Mouse (Mus musculus): Measurements from ENCODE around the gene Acsf3.

DNA sequence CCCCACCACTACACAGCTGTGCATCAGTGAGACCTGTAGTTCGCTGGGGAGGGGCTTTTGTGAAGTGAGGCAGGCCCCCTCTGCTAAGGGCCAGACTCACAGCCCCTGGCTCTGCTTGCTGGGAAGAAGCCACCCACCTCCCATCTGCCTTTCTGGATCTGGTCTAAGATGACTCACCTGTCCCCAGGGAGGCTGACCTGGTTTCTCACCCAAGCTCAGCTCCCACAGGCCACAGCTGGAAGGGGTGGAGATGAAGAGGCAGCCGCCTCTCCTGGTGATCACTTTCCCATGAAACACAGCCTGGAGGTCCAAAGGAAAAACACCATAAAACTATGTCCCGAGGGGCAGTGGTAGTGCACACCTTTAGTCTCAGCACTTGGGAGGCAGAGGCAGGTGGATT is 54.1 kb downstream of the Acsf3 start:
- no peak for TF ChIP-seq GATA1 (IDR thresholded peaks at IDR 0.05; ENCODE audit: borderline replicate concordance, low read length)
- no peak for TF ChIP-seq FLI1 (IDR thresholded peaks at IDR 0.05; ENCODE audit: low read length)

Data from megakaryocyte, embryonic 14.5 days (primary cell).